Mouse (Mus musculus) frontal cortex, postnatal 14 days (tissue): ENCODE measurements at regions not wholly inside any gene's neighbourhood (a gene's known extent, or its start where the extent isn't known, plus 50 kb on each side); places are given as distances from the start of the nearest gene placed in this dataset.

ENCODE experiments used
- DNase-seq, 2 experiments: peaks; one replicate each; pipeline ENCODE4 v3.0.0; 2022; ENCODE audit warnings: low spot score in 2 of 2

DNA sequence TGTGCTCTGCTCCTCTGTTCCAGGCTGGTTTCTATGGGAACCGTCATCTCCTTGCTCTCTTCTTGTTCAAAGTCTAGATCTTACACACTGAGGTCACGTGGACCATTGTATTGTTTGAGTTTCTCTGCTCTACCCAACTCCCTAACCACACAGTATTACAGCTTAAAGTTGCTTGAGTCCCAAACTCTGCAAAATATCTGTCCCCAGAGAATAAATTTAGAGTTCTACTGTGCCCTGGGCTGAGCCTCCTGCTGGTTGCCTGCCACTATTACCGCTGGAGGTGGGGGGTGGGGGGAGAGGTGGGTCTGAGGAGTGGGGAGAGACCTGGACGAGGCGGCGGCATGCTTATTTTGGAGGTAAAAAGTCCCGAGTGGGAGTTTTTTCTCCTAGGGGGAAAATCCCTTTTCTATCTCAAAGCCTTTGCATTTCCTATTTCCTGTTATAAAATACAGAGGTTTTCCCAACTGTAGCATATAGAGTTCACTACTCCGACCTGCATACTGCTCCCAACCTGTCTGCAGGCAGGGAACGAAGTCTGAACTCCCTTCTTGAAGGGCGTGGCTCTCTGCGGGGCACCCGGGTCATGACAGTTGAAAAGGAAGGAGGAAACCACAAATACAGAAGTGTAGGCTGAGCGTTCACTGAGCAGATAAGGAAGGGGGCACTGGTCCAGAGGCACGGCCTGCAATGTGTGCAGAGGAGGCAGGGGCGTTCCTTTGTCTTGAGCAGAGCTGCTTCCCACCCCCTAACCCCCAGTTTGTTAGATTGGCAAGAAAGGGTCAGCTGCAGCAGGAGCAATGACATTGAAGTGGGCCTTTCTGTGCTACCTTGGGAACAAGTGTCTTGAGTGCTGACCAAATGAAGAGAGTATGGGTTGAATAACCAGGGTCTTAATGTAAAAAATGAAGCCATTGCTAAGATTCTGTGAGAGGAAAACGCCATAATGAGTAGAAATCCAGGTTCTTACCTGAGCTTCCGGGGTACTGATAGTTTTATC lies 188.7 kb downstream of the Akap7 start:
- no peak for DNase-seq

DNA sequence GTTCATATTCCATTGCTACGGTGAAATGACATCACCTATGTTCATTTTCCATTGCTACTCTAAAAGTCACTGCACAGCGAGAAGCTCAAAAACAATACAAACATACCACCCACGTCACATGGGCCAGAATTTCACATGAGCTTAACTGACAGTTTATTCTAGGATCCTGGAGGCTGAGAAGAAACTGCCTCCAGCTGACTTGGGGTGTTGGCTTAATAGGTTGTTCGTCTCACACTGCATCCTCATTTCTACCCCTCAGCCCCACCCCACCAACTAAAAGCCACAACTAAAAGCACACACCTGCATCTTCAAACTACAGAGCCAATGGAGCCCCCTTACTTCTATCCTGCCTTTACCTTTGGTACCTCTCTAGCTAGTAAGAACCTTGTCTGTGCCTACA lies 187.0 kb upstream of the Arg1 start:
- DNase-seq = no peak

DNA sequence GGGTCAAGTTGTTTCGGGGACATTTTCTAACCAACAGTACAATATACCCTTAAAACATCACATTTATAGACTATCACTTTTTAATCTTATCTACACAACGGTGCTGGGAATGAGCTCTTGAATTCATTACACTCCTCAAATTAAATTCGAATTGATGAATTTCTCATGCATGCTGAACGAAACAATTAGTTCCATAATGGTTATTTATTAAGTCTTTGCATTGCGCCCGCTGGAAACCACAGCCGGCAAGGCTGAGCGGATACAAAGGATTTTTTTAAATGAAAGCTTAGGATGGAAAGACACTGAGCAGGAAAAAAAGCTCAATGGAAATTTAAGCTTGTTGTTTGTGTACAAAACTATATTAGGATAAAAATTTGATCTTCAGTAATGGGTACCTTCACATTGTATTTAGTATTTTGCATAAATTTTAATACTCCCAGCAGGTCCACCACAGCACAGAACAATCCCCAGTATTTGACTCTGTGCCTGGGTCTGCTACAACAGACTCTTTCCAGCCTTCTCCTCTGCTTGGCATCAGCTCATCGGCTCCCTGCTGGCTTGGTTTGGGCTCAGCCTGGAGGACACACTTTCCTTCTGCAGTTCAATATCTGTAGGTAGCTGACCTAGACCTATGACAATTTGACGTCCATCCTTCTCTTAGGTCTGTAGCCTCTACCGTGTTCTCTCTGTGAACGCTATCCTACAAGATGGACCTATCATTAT lies 185.3 kb upstream of the Arg1 start:
- DNase-seq = no peak

DNA sequence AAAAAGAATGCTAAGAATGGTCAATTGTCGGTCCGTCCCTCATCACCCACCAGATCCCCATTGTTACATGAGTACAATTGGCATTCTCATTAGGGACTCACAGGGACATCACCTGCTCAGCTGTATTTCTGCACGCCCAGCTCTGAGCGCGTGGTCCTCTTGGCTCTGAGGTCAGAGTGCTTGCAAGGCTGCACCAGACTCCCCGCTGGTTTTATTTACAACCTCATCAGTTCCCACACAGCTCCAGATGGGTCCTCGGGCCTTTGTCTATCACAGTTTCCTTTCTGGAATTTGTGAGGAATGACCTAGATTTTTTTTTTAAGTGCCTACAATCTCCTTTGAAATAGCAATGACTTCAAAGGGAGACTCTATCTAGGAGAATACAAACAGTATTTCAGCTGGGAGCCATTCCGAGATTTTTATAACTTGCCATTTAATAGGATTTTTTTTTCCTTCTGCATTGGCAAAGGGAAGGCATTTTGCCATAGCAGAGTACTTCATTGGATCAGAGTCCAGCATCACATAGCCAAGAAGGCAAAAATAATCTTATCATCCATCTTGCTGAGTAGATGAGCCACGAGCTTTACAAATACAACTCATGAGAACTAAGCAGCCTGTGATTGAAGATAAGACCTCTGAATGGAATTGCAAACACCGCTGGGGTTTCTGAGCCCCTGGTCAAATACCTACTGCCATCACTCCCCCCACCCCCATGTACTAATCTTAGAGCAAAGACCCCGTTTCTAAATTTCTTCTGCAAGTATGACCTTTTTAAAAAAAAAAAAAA lies 184.5 kb upstream of the Arg1 start:
- DNase-seq = peak in 1 of 2 experiments; percentile 22

DNA sequence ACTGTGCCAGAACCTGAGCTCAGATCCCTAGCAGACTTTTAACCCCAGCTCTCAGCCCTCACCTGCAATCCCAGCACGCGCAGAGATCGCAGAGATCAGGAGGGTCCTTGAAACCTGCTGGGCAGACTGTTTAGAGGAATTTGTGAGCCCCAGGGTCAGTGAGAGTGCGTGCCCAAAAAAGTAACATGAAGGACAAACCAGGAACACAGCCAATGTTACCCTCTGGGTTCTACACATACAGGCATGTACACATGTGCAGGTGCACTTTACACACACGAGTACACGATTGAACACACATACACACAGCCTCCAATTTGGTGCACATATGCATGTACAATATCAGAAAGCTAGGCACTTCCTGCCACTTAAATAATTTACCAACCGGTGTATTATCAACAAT lies 183.9 kb upstream of the Arg1 start:
- DNase-seq = no peak

GRCm38 (mm10) chr10:25098070-25098469 lies 170.8 kb upstream of the Arg1 start:
- DNase-seq = no peak

GRCm38 (mm10) chr10:25089705-25090386 lies 162.6 kb upstream of the Arg1 start:
- no peak for DNase-seq

DNA sequence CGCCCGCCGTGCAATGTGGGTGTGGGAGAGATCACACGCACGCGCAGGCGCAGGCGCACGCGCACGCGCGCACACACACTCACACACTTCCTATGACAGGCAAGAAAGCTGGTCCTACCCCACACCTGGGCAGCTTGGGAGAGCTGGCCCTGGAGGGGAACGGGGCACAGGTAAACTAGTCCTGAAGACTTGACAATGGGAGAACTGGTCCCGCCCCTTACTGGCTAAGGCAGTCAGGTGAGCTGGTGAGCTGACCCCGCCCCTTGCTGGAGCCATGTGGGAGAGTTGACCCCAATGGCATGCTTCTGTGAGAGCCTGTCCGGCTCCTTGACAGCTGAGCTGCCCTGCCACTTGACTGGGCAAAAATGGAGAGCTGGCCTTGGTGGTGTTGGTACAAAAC lies 159.5 kb upstream of the Arg1 start:
- no peak for DNase-seq

GRCm38 (mm10) chr10:25082930-25083329 lies 155.6 kb upstream of the Arg1 start:
- no peak for DNase-seq

DNA sequence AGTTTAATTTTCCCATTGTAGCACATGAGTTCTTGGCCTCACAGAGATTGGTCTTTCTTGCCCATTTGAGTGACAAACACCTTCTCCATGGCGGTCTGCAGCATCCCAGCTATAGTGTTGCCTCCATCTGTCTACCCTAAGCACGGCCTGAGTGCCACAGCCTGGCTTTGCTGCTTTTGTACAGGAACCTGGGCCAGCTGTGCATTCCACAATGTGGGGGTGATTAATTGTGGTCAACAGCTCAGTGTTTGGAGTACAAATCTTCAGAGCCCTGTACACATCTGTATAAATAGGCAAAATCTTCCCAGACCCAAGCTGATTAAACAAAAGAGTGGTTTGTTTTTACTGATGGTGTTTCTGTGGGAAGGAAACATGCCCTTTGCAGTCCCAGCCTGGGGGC lies 145.3 kb upstream of the Arg1 start:
- DNase-seq = no peak

GRCm38 (mm10) chr10:25068301-25068700 lies 141.0 kb upstream of the Arg1 start:
- no peak for DNase-seq

DNA sequence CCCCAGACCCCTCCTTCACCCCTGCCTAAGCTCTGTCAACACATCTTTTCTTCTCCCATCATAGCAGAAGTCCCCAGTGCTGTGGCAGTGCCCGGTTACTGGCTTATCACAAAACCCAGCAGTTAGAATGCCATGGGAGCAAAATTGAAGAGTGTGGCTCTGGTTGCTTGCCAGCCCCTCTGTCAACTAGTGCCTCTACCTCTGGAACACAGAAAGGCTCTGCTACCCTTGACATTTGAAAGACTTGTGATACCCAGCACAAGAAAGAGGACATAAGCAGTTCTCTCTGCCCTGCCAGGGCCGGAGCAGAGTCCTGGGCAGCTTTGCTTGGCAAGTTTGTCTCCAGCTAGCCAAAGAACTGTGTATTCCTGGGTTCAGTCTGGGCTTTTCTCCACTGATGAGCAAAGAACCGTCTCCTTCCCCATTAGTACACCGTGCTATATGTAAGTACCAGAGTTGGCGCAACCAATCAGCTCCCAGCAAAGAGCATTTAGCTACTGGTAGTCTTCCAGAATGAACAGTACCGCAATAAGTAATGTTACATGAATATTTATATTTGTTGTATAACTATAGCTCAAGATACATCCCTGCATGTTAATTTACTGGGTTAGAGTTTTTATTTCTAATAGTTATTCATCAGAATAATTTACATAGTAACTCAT lies 137.5 kb upstream of the Arg1 start:
- no peak for DNase-seq

DNA sequence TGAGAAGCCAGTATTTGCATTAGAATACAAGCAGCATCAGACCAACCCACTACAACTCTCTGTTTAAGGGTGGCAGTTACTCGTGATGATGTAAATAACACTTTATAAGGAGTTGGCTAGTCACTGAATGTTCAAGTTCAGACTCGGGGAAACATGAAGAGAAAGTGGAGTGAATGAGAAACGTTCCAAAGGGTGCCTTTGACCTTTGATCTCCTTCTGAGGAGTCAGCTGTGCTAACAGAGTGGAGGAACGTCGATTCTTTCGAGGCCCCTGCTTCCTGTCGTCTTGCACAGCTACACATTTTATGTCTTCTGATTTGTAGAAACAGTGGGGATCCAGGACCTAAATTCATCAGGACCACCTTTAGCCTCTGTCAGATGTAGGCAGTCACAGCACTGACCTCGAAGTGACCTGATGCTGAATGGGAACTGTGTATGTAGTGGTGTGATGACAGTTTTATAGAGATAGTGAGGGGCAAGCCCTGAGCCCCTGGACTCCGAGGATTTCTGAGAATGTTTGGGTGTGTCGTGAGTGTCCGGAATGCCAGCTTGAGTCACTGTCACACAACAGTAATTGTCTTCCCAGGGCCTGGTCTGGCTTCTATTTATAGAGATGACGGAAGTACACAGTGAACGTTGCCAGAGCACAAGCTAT lies 134.2 kb upstream of the Arg1 start:
- DNase-seq = no peak

DNA sequence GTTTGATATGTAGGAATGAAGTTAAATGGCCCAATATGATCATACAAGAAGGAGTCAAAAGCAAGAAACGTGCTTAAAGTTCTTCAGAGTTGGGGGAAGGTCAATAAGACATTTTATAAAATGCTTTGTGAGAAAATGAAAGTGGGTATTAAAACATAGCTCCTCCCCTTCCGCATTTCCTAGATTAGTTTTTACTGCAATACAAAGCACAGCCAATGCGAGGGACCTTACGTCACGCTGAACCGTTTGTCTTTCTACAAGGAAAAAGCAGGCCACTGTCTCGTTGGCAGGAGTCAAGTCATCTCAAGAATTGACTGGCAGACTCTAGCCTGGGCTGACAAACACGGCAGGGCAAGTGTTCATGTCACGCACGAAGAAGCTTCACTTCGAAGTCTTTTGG lies 131.4 kb upstream of the Arg1 start:
- no peak for DNase-seq

DNA sequence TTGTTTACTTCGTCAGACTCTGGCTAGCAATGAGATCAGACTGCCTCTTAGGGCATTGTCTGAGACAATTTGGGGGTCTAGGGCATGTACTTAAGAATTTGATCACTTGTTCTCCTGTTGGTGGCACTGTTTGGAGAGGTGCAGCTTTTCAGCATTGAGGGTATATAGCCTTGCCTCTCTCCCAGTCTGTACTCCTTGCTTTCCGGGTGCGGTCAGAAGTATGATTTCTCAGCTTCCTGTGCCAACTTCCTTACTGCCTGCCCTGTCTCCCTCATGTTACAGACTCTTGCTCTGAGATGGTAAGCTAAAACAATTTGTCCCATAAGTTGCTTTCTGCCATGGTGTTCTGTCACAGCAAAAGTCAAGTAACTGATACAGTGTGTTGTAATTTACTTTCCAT lies 124.7 kb upstream of the Arg1 start:
- DNase-seq = no peak

DNA sequence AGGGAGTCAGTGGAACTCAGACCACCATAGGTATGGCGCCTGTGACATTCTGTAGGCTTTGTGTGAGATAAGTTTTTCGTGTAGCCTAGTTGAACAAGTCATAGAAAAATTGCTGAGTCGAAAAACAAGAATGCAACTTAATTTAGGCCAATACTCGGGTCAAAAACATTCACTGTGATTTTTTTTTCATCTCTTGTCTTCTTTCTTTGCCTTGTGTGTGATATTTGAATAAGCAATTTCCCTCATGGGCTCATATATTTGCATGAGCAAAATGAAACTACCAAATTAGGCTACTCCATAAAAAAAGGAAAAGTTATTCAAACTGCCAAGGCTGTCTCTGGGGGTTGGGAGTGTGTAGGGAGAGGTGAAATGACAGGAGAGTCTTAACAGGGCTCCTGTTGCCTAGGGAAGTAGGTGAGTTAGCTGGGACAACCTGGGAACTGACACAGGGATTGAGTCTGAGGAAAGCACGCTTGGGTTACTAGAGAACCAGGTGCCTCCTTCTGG lies 124.1 kb upstream of the Arg1 start:
- no peak for DNase-seq

- DNase-seq = no peak
Observed at GRCm38 (mm10) chr10:25041221-25041620, 113.9 kb upstream of the Arg1 start.

- no peak for DNase-seq
Observed at GRCm38 (mm10) chr10:25039926-25040325, 112.6 kb upstream of the Arg1 start.

- no peak for DNase-seq
Observed at GRCm38 (mm10) chr10:25036928-25037327, 109.6 kb upstream of the Arg1 start.

GRCm38 (mm10) chr10:25035363-25035762 lies 108.1 kb upstream of the Arg1 start:
- no peak for DNase-seq
